Mouse (Mus musculus) megakaryocyte, embryonic 14.5 days (primary cell): ENCODE results near the gene Ccl5. TPM values are rescaled to one million over a fixed set of nuclear protein-coding genes. Genes with fewer than 3 reads are reported as not detected.
A peak's percentile ranks its signal among the peaks of the same experiment; 100 is the strongest.

Experiments
- H3K27me3 ChIP-seq: replicated peaks from 2 replicates; pipeline ENCODE3; 2012; ENCODE audit warnings: inconsistent platforms
- H3K36me3 ChIP-seq: replicated peaks from 2 replicates; pipeline ENCODE3; 2012; ENCODE audit warnings: low read length, inconsistent platforms, mixed read lengths
- H3K4me1 ChIP-seq: 2 replicates; pipeline ENCODE4 v1.6.1; 2012; ENCODE audit warnings: inconsistent platforms
- H3K4me3 ChIP-seq: replicated peaks from 2 replicates; pipeline ENCODE3; 2012; ENCODE audit warnings: moderate library complexity, mild to moderate bottlenecking, inconsistent platforms
- H3K9me3 ChIP-seq: 2 replicates; pipeline ENCODE4 v1.6.1; 2012; ENCODE audit warnings: inconsistent platforms
- FLI1 ChIP-seq: IDR thresholded peaks from 2 replicates; pipeline ENCODE4 v1.6.1; 2012; ENCODE audit warnings: low read length, inconsistent platforms, mixed read lengths
- GATA1 ChIP-seq: IDR thresholded peaks from 3 replicates; pipeline ENCODE4 v1.6.1; 2012; ENCODE audit warnings: mixed read lengths, low read length, inconsistent platforms, borderline replicate concordance
- polyA plus RNA-seq: library from polyadenylated mRNA; stranded (reverse); fragments of >175 nt; gene quantifications from 2 replicates; pipeline ENCODE4 v1.2.3, GENCODE M21; 2012; ENCODE audit warnings: low replicate concordance; ENCODE audit not compliant: insufficient read depth

Gene Ccl5
- 10.7 TPM in 1 of 2 replicates, not detected in the other for polyA plus RNA-seq

DNA sequence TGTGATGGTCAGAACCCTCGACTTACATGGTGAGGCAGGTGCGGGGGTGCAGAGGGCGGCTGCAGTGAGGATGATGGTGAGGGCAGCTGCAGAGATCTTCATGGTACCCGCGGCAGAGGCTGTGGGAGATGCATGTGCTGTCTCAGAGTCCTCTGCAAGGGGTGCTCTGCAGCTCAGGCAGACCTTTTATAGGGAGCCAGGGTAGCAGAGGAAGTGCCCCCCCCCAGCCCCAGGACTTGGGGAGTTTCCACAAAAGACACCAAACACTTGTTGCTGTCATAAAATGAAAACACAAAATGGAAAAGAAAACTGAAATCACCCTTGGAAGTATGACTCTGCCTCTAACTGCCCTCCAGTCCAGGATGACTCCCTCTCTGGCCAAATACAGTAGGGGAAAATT lies at the start of gene Ccl5:
Gene Ccl5, minus strand, starts transcription at position 159 of the 400 bp plus-strand sequence.
- H3K4me3 ChIP-seq, result no peak within 1 kb of the TSS
- peaks cover 15% of the 10 kb centered on the region for H3K27me3 ChIP-seq
- no peaks in the 10 kb centered on the region for H3K36me3 ChIP-seq

DNA sequence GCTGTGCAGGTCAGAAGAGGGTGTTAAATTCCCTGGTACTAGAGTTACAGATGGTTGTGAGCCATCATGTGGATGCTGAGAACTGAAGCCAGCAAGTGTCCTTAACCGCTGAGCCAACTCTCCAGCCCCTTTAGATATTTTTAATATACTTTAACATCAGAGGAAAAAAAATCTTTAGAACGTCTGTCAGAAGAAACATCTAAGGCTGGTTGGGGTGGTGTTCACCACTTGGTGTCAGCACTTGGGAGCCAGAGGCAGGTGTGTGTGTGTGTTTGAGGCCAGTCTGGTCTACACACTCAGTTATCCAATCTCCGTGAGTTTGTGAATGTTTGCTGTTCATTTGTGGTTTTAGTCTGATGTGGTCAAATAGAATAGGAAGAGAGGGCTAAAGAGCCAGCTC lies 48.7 kb upstream of the Ccl5 start:
- Histone ChIP-seq H3K36me3 (no peaks in the 10 kb centered on the region), H3K4me3 (no peak overlapping the region), H3K27me3 (peaks cover 20% of the 10 kb centered on the region), H3K4me1 (peaks cover 71% of the 10 kb centered on the region), H3K9me3 (no peaks in the 10 kb centered on the region)
- no peak for TF ChIP-seq FLI1
- no peak for TF ChIP-seq GATA1

More for the DNA sequence above, at the start of gene Ccl5:
- TF ChIP-seq FLI1, result no peak
- TF ChIP-seq GATA1, result no peak
- Histone ChIP-seq H3K4me1 (peaks cover 48% of the 10 kb centered on the region), H3K9me3 (no peaks in the 10 kb centered on the region)

DNA sequence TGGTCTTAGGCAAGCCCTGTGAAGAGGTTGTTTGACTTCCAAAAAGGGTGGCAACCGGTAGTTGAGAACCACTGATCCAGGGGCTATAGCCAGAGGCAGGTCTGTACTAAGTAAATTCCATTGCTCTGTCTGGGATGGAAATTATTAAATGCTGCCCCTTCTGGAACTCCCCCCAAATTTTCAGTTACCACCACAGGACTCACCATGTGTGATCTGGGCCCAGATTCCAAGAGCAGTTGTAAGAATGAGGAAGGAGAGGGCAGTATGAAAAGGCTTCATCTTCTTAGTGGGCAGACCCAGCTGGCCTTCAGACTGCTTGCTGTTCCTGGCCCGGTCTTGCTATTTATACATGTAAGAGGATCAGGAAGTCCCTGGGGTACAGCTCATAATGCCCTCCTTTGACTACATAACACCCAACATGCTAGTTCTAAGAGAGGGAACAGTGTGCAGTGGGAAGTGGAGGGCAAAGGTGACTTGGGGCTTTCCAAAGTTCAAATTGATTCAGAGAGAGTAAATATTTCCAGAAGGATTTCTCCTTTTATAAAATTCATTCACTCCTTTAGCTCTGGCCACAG lies 48.0 kb upstream of the Ccl5 start, which contains the start of gene Ccl9:
Gene Ccl9, minus strand, starts transcription at position 451 of the 575 bp plus-strand sequence.
- no peaks in the 10 kb centered on the region for H3K9me3 ChIP-seq
- H3K36me3 ChIP-seq, result no peaks in the 10 kb centered on the region
- peaks cover 15% of the 10 kb centered on the region for H3K27me3 ChIP-seq
- H3K4me1 ChIP-seq, result peaks cover 71% of the 10 kb centered on the region
- no peak within 1 kb of the TSS for H3K4me3 ChIP-seq
- TF ChIP-seq GATA1, result no peak
- TF ChIP-seq FLI1, result no peak

DNA sequence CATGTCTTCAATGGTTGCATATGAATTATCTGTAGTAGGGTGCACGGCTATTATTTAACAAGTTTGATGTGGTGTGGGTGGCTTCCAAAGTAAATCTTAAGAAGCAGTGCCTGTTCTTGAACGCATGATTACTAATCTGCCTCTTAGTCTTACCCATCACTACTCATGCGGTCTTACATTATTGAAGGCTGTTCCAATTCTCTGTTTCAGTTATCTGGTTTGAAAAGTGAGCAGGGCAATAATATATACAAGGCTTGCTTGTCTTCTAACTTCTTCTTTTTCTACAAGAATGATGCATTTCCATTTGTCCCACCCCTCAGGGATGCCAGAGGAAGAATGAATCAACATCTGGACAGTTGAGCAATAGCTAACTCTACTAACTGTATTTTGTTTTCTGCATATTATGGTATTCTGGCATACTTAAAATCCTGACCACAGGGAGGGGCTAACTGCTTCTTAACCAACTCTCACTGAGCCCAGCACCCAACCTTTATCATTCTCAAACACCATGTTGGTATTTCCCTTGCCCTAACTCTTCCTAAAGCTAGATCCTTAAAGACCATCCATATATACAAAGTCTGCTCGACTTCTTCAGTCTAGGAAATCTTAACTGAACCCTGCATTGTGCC lies 46.7 kb upstream of the Ccl5 start:
- H3K4me3 ChIP-seq, result no peak overlapping the region
- H3K36me3 ChIP-seq, result no peaks in the 10 kb centered on the region
- H3K27me3 ChIP-seq, result peaks cover 7% of the 10 kb centered on the region
- no peaks in the 10 kb centered on the region for H3K9me3 ChIP-seq
- TF ChIP-seq FLI1, result no peak
- TF ChIP-seq GATA1, result no peak
- H3K4me1 ChIP-seq, result peaks cover 70% of the 10 kb centered on the region

DNA sequence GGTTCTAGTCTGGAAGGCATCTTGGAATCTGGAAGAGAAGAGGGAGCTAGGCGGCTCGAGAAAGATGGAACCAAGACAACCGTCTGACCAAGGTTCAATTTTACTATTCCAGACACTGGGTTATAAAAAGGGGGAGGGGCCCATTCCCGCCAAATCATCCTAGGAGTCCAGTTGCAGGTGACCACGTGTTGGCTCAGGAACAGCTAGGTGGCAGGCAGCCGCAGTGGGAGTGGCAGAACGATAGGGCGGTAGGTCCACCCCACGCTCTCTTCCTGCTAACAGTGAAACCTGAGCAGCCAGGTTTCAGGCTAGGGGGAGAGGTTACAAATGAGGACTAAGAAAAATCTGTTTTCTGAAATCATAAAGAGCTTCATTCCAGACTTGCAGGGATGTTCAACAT lies 42.5 kb upstream of the Ccl5 start:
- Histone ChIP-seq H3K4me3 (no peak overlapping the region), H3K9me3 (no peaks in the 10 kb centered on the region), H3K4me1 (peaks cover 79% of the 10 kb centered on the region), H3K36me3 (no peaks in the 10 kb centered on the region), H3K27me3 (peaks cover 6% of the 10 kb centered on the region)
- no peak for TF ChIP-seq FLI1
- no peak for TF ChIP-seq GATA1

DNA sequence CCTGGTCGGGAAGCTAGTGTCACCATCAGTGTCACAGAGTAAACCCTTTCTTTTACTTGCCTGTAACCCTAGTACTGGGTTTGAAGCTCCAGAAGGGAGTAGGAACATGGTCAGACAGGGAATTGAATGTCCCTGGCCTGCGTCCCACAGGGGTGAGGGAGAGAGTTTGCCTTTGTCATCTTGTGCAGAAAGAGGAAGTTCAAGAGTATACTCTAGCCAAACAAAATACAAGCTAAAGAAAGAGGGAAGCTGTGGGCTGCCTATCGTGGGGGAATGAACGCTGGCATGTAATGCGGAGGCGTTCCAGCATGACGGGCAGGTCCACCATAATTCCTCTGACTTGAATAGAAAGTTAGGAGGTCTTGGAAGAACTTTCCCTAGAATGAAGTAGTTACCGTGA lies 41.9 kb upstream of the Ccl5 start:
- Histone ChIP-seq H3K27me3 (peaks cover 10% of the 10 kb centered on the region), H3K4me3 (peak overlapping the region; percentile 74), H3K36me3 (no peaks in the 10 kb centered on the region), H3K9me3 (no peaks in the 10 kb centered on the region), H3K4me1 (peaks cover 75% of the 10 kb centered on the region)
- TF ChIP-seq FLI1 (no peak), GATA1 (no peak)

DNA sequence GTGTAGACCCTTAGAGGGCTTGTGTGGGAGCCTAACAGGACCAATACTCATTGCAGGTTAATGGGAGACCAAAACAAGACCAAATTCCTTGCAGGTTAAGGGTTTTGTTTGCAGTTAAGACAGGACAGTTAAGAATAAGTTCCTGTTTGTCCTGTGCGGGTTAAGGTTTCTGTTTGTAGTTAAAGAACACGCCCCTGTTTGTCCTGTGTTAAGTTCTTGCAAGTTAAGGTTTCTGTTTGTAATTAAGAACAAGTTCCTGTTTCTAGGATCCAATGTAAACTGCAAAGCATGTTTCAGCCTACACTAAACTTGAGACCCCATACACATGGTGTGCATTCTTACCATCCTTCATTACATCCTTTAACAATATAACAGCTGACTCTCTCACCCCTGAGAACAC lies 39.9 kb upstream of the Ccl5 start:
- Histone ChIP-seq H3K4me3 (peak overlapping the region; percentile 77), H3K4me1 (peaks cover 63% of the 10 kb centered on the region), H3K27me3 (peaks cover 19% of the 10 kb centered on the region), H3K36me3 (no peaks in the 10 kb centered on the region), H3K9me3 (no peaks in the 10 kb centered on the region)
- TF ChIP-seq GATA1 (no peak), FLI1 (no peak)

DNA sequence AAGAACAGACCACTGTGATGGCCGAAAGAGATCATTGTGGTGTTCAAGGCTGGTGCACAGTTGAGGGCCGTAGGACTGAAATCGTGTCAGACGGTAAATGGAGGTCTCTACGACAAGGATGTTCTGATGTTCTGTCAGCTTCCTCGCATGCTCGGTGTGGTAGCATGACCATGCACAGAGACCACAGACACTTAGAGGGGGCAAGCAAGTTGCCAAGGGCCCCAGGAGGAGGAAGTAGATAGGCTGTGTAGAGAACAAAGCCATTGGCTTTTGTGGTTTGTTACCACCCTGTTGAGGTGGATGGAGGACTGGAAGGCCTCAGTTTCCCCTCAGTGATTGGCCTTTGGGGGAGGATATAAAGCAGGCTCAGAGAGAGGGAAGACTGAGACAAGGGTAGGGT lies 38.9 kb upstream of the Ccl5 start:
- no peaks in the 10 kb centered on the region for H3K9me3 ChIP-seq
- no peaks in the 10 kb centered on the region for H3K36me3 ChIP-seq
- peaks cover 58% of the 10 kb centered on the region for H3K4me1 ChIP-seq
- H3K27me3 ChIP-seq, result peaks cover 22% of the 10 kb centered on the region
- H3K4me3 ChIP-seq, result peak overlapping the region; percentile 77
- TF ChIP-seq FLI1, result 0 out of 2 replicates have a peak, but pooled peaks have one; percentile 23
- 0 out of 3 replicates have a peak, but pooled peaks have one; percentile 21 for TF ChIP-seq GATA1

DNA sequence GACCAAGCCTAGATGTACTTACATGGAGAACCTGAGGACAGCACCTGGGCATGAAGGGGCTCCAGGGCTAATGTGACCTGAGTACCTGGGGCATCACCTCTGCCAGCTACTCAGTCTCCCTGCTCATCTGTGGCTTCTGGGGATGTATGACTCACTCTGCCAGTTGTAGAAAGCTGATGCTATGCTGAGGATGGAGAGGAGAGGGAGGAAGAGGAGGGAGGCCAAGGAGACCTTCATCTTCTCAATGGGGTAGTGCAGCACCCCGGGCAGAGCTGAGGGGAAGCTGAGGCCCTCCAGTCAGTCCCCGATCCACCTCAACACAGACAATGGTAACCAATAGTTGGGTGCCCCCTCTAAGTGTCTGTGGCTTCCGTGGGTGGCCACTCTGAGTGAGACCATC lies 38.5 kb upstream of the Ccl5 start:
- TF ChIP-seq FLI1, result no peak
- Histone ChIP-seq H3K4me3 (peak overlapping the region; percentile 77), H3K36me3 (no peaks in the 10 kb centered on the region), H3K4me1 (peaks cover 60% of the 10 kb centered on the region), H3K9me3 (no peaks in the 10 kb centered on the region), H3K27me3 (peaks cover 22% of the 10 kb centered on the region)

DNA sequence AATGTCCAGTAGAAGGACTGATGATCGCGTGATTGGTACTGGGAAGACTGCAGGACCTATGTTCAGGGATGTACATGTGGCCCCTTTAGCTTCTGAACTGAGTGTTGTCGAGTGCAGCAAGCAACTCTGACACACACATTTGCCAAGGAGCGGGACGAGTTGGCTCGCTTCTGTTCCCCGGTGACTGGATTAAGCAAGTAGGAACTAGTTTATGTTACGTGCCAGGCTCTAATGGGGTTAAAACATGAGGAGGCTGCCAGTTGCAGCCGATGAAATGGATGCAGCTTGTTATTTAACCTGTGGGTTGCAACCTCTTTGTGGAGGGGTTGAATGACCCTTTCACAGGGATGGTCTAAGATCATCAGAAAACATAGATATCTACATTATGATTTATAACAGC lies 37.7 kb upstream of the Ccl5 start:
- H3K9me3 ChIP-seq, result no peaks in the 10 kb centered on the region
- TF ChIP-seq FLI1, result no peak
- no peak for TF ChIP-seq GATA1
- H3K27me3 ChIP-seq, result peaks cover 23% of the 10 kb centered on the region
- peaks cover 64% of the 10 kb centered on the region for H3K4me1 ChIP-seq
- no peaks in the 10 kb centered on the region for H3K36me3 ChIP-seq
- no peak overlapping the region for H3K4me3 ChIP-seq
